Mouse (Mus musculus): ENCODE measurements around the gene Scamp1. TPM values are rescaled to one million over a fixed set of nuclear protein-coding genes. Genes with fewer than 3 reads are reported as not detected.

Scamp1 gene
- polyA plus RNA-seq, 1 experiment: 29.2 TPM

DNA sequence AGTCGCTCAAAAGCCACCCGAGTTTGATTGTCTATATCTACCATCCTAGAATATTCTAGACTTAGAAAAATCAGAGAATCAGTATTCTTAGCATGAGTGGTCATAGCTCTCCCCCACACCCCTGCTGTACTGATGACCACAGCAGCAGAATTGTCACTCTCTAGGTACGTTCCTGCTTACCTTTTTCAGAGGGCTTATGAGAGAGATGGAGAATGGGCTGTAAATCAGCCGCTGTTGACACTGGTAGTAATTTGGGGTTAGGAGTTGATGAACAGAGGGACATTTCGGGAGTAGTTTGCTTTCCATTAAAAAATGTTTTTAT, 21.3 kb upstream of the Scamp1 start:
- Histone ChIP-seq H3K4me1 (ENCODE audit: control insufficient read depth, insufficient read depth, low read length) (no peaks in the 10 kb centered on the region), H3K4me3 (replicated peaks; ENCODE audit: extremely low read depth, low read depth, low read length) (no peak overlapping the region)
- TF ChIP-seq POLR2A (IDR thresholded peaks at IDR 0.05; ENCODE audit: borderline replicate concordance, extremely low read depth, low read depth, low read length) (no peak), CTCF (IDR thresholded peaks at IDR 0.05; ENCODE audit: insufficient read depth, low read length) (no peak)
- DNase-seq: no peak
- WGBS: 29% methylated on average over 5 of the region's 5 CpGs

DNA sequence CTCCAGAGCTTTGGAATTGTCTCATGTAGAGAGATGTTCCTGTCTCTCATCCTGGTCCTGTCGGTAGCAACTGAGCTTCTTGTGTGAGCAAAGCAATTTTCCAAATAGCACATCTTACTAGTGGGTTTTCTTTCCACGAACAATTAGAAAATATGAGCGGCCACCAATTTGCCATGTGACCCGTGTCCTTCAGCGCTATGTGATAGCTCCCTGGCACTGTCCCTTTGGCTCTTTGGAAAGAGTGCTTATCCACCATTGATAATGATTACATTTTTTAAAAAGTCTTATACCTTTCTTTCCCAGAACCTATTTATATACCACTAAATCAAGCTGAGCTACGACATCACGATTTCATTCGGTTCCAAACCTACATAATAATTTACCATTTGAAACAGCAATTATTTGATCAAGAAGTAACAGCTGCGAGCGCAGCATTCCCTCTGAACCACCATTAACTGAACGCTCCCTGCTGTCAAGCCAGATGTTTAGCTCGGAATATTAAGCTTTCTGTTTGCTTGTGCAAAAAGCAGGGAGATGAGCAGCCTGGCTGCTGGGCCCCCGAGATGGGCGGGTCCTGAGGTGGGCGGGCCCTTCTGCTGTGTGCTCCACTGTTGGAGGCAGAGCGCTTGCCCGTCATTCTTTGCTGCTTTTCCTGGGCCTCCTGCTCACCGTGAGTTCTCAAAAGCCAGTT, 20.8 kb upstream of the Scamp1 start:
- 40% methylated on average over 18 of the region's 18 CpGs for WGBS
- DNase-seq: no peak
- no peak overlapping the region for H3K4me3 ChIP-seq (replicated peaks; ENCODE audit: extremely low read depth, low read depth, low read length)

DNA sequence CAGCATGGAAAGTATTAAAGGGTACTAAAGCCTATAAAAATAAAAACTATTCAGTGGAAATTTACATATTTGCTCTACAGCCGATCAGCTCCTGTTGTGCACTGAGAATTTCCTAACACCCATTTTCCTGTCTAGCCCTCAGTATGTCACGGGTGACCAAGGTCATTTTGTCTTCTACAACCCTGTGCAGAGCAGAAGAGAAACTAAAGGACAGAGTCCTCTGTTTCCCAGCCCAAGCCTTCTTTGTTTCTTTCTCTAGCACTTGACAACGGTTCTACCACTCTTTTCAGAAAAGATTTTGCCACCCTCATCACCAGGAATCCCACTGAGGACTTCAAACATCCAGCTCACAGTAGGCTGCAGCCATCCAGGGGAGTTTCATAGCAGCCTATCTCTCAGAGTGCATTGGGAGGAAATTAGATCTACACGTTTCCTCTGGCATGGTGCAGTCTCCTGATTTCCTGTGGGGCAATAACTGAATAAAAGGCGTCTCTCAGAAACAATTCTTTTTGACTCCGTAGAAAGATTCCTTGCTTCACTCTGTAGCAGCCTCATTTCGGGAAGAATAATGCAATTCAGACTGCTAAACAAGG, 15.4 kb upstream of the Scamp1 start:
- 42% methylated on average over 7 of the region's 7 CpGs for WGBS
- H3K4me1 ChIP-seq (ENCODE audit: control insufficient read depth, insufficient read depth, low read length): no peaks in the 10 kb centered on the region
- DNase-seq: no peak
- TF ChIP-seq POLR2A (IDR thresholded peaks at IDR 0.05; ENCODE audit: borderline replicate concordance, extremely low read depth, low read depth, low read length) (no peak), CTCF (IDR thresholded peaks at IDR 0.05; ENCODE audit: insufficient read depth, low read length) (no peak)
- H3K4me3 ChIP-seq (replicated peaks; ENCODE audit: extremely low read depth, low read depth, low read length): no peak overlapping the region

More for the DNA sequence above, 20.8 kb upstream of the Scamp1 start:
- TF ChIP-seq CTCF (IDR thresholded peaks at IDR 0.05; ENCODE audit: insufficient read depth, low read length) (no peak), POLR2A (IDR thresholded peaks at IDR 0.05; ENCODE audit: borderline replicate concordance, extremely low read depth, low read depth, low read length) (no peak)
- H3K4me1 ChIP-seq (ENCODE audit: control insufficient read depth, insufficient read depth, low read length): no peaks in the 10 kb centered on the region

DNA sequence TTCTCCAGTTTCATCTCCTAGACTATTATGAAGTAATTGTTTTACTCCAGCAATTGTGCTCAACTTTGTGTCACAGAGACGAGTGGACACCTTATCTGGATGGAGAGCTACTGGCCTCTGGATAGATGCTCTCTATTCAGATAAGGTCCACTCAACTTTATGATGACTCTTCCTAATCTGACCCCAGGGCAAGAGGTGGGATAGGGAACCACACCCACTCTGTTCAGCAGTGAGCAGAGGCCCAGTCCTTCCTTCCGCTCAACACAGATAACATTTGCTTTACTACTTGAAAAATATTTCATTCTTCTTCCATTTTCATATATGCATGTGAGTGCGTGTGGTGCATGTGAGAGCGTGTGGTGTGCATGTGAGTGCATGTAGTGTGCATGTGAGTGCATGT, 14.6 kb upstream of the Scamp1 start:
- TF ChIP-seq CTCF (IDR thresholded peaks at IDR 0.05; ENCODE audit: insufficient read depth, low read length): no peak
- TF ChIP-seq POLR2A (IDR thresholded peaks at IDR 0.05; ENCODE audit: borderline replicate concordance, extremely low read depth, low read depth, low read length): no peak
- Histone ChIP-seq H3K4me1 (ENCODE audit: control insufficient read depth, insufficient read depth, low read length) (no peaks in the 10 kb centered on the region), H3K4me3 (replicated peaks; ENCODE audit: extremely low read depth, low read depth, low read length) (no peak overlapping the region)
- WGBS: 85% methylated on average over 4 of the region's 4 CpGs
- no peak for DNase-seq

DNA sequence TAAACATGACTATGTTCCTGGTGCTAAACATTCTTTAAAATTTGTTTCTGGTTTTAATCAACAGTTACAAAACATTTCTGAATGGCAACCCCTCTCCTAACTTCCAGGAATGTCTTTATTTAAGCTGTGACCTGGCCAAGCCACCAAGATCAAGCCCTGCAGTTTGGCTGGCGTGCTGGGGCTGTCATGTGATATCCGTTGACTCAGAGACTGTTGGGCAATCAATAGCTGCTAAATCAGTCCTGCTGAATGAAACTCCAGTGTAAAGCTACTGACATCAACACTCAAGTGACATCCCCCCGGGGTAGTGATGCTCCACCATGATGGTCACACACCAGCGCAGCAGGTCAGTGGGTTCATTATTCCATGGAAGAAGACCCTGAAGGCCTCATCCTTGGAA, 12.7 kb upstream of the Scamp1 start:
- Histone ChIP-seq H3K4me1 (ENCODE audit: control insufficient read depth, insufficient read depth, low read length) (no peaks in the 10 kb centered on the region), H3K4me3 (replicated peaks; ENCODE audit: extremely low read depth, low read depth, low read length) (no peak overlapping the region)
- WGBS: 69% methylated on average over 4 of the region's 4 CpGs
- DNase-seq: peak; percentile 34
- TF ChIP-seq CTCF (IDR thresholded peaks at IDR 0.05; ENCODE audit: insufficient read depth, low read length): no peak
- no peak for TF ChIP-seq POLR2A (IDR thresholded peaks at IDR 0.05; ENCODE audit: borderline replicate concordance, extremely low read depth, low read depth, low read length)

DNA sequence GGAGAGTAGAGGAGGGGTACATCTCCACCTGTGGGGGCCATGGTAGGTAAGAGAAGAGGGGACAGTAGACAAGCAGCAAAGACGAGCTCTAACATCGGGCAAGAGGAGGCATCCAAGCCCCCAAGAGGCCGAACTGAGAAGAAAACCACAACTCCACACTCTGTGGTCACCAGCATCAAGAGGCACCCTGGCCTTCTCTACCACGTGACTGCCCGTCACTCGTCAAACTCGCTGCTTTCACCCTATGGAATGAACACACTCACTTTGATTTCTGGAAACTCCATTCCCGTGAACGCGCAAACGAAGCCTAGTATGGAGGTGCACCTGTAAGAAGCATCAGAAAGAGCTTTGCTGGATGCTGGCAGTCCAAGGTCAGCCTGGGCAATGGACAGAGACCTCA, 10.7 kb upstream of the Scamp1 start:
- TF ChIP-seq CTCF (IDR thresholded peaks at IDR 0.05; ENCODE audit: insufficient read depth, low read length) (no peak), POLR2A (IDR thresholded peaks at IDR 0.05; ENCODE audit: borderline replicate concordance, extremely low read depth, low read depth, low read length) (no peak)
- Histone ChIP-seq H3K4me1 (ENCODE audit: control insufficient read depth, insufficient read depth, low read length) (no peaks in the 10 kb centered on the region), H3K4me3 (replicated peaks; ENCODE audit: extremely low read depth, low read depth, low read length) (no peak overlapping the region)
- no peak for DNase-seq
- WGBS: 74% methylated on average over 11 of the region's 11 CpGs

DNA sequence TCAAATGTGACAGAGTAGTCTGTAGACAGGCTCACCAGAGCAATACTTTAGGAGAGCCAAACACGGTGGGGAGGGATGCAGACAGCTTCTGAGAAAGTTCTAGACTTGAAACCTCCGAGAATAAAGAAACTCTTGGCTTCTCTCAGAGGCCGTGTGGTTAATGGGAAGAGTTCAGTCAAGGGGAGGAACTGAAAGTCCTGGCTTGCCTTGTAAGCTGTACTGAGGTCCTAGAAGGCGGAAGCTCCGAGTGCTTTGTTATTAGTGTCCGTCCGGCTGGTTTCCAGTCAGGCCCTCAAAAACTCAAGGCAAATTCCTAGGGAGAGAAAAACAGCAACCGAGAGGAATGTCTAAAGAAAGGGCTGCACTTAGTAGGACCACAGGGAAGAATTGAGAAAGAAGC, 10.3 kb upstream of the Scamp1 start:
- TF ChIP-seq POLR2A (IDR thresholded peaks at IDR 0.05; ENCODE audit: borderline replicate concordance, extremely low read depth, low read depth, low read length) (no peak), CTCF (IDR thresholded peaks at IDR 0.05; ENCODE audit: insufficient read depth, low read length) (no peak)
- no peak for DNase-seq
- Histone ChIP-seq H3K4me1 (ENCODE audit: control insufficient read depth, insufficient read depth, low read length) (no peaks in the 10 kb centered on the region), H3K4me3 (replicated peaks; ENCODE audit: extremely low read depth, low read depth, low read length) (no peak overlapping the region)
- 66% methylated on average over 8 of the region's 8 CpGs for WGBS

DNA sequence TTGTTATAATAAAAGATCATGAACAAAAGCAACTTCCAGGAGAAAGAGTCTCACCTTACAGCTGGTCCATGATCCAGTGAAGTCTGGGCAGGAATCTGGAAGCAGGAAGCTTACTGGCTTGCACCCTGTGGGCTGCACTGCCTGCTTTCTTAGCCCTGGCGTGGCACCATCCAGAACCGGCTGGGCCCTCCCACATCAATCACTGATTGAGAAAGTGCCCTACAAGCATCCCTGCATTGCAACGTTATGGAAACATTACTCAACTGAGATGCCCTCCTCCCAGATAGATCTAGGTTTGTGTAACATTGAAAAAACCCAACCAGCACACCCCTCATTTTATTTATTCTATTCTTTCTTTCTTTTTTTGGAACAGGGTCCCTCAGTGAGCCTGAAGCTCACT, 9.2 kb upstream of the Scamp1 start:
- no peak for DNase-seq
- 33% methylated on average over 3 of the region's 3 CpGs for WGBS
- Histone ChIP-seq H3K4me1 (ENCODE audit: control insufficient read depth, insufficient read depth, low read length) (no peaks in the 10 kb centered on the region), H3K4me3 (replicated peaks; ENCODE audit: extremely low read depth, low read depth, low read length) (no peak overlapping the region)
- TF ChIP-seq CTCF (IDR thresholded peaks at IDR 0.05; ENCODE audit: insufficient read depth, low read length) (no peak), POLR2A (IDR thresholded peaks at IDR 0.05; ENCODE audit: borderline replicate concordance, extremely low read depth, low read depth, low read length) (no peak)

DNA sequence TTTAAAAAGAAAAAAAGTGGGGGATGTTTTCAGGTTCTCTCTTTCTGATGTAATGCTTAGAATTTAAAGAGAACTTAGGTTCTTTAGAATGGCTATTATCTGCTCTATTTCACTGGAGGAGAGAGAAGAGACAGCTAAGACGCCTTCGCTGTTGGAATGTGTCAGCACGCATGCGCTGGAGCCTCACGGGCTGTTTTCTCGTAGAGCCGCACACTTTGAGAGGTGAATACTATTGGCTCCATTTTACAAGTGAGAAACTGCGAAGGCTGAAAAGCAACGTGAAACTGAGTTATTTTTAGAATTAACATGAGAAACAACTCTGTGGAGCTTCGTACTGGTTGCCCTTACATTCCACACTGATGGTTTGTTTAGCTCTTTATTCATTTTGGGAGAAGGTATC, 8.3 kb upstream of the Scamp1 start:
- WGBS: 73% methylated on average over 10 of the region's 10 CpGs
- Histone ChIP-seq H3K4me3 (replicated peaks; ENCODE audit: extremely low read depth, low read depth, low read length) (no peak overlapping the region), H3K4me1 (ENCODE audit: control insufficient read depth, insufficient read depth, low read length) (no peaks in the 10 kb centered on the region)
- no peak for DNase-seq
- no peak for TF ChIP-seq POLR2A (IDR thresholded peaks at IDR 0.05; ENCODE audit: borderline replicate concordance, extremely low read depth, low read depth, low read length)

DNA sequence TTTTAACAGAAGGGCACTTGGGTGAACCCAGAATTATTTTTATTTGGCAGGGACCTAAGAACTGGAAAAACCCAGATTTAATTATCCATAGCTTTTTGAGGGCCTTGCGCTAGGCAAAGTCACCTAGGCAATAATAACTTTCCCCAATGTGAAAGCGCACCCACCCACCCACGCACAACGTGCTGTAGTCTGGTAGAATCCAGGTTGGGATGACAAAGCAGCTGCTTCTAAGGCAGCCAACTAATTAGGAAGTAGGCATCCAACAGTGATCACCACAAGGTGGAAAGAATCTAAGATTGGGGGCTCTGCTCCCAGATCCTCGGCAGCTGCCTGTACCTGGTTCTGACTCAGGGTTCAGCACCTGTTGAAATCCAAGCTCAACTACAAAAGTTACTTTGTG, 538 bp upstream of the Scamp1 start:
- H3K4me3 ChIP-seq (replicated peaks; ENCODE audit: extremely low read depth, low read depth, low read length): no peak overlapping the region
- no peak for TF ChIP-seq POLR2A (IDR thresholded peaks at IDR 0.05; ENCODE audit: borderline replicate concordance, extremely low read depth, low read depth, low read length)
- TF ChIP-seq CTCF (IDR thresholded peaks at IDR 0.05; ENCODE audit: insufficient read depth, low read length): no peak
- DNase-seq: no peak
- H3K4me1 ChIP-seq (ENCODE audit: control insufficient read depth, insufficient read depth, low read length): peaks cover 3% of the 10 kb centered on the region; the same call in 1 of the 2 replicates
- WGBS: 49% methylated on average over 5 of the region's 5 CpGs

Measured in lung, adult 2 months (tissue).